Mouse (Mus musculus): ENCODE results near the gene Il4.

Il4 gene

GRCm38 (mm10) chr11:53618619-53619198 is at the start of gene Il4:
Gene Il4 (minus strand): TSS chr11:53618669.
- no peak for DNase-seq

GRCm38 (mm10) chr11:53664091-53664490 is 45.6 kb upstream of the Il4 start:
- no peak for DNase-seq

- DNase-seq: no peak
These were observed 44.6 kb upstream of the Il4 start for GRCm38 (mm10) chr11:53662794-53663674.

- no peak for DNase-seq
These were observed 39.4 kb upstream of the Il4 start for GRCm38 (mm10) chr11:53657828-53658227.

GRCm38 (mm10) chr11:53657381-53657780 is 38.9 kb upstream of the Il4 start:
- no peak for DNase-seq

- DNase-seq: no peak
These were observed 38.2 kb upstream of the Il4 start for GRCm38 (mm10) chr11:53656558-53657202.

- no peak for DNase-seq
These were observed 36.6 kb upstream of the Il4 start for GRCm38 (mm10) chr11:53655043-53655442.

GRCm38 (mm10) chr11:53652427-53652826 is 34.0 kb upstream of the Il4 start:
- no peak for DNase-seq

- DNase-seq: no peak
These were observed 33.0 kb upstream of the Il4 start for GRCm38 (mm10) chr11:53651441-53651840.

- no peak for DNase-seq
These were observed 25.5 kb upstream of the Il4 start for GRCm38 (mm10) chr11:53644017-53644416.

- no peak for DNase-seq
These were observed 24.3 kb upstream of the Il4 start for GRCm38 (mm10) chr11:53642744-53643279.

- DNase-seq: no peak
These were observed 19.4 kb upstream of the Il4 start for GRCm38 (mm10) chr11:53637803-53638260.

GRCm38 (mm10) chr11:53637046-53637802 is 18.8 kb upstream of the Il4 start:
- DNase-seq: no peak

GRCm38 (mm10) chr11:53636183-53636646 is 17.7 kb upstream of the Il4 start:
- peak; percentile 25 for DNase-seq

- DNase-seq: no peak
These were observed 17.2 kb upstream of the Il4 start for GRCm38 (mm10) chr11:53635590-53636182.

- DNase-seq: no peak
These were observed 16.1 kb upstream of the Il4 start, which contains the start of gene Il13 for GRCm38 (mm10) chr11:53634556-53634955. Gene Il13 (minus strand): TSS chr11:53634702.

- DNase-seq: no peak
These were observed 15.2 kb upstream of the Il4 start for GRCm38 (mm10) chr11:53633644-53634043.

- no peak for DNase-seq
These were observed 13.8 kb upstream of the Il4 start for GRCm38 (mm10) chr11:53632122-53632733.

GRCm38 (mm10) chr11:53627859-53628258 is 9.4 kb upstream of the Il4 start:
- DNase-seq: peak; percentile 79

- DNase-seq: no peak
These were observed 8.4 kb upstream of the Il4 start for GRCm38 (mm10) chr11:53626802-53627373.

- no peak for DNase-seq
These were observed 5.7 kb upstream of the Il4 start for GRCm38 (mm10) chr11:53624124-53624523.

Data from right cerebral cortex, postnatal 4 days (tissue).